22 mouse cellular contexts compared by ENCODE assay signal in the genomic region with DNA sequence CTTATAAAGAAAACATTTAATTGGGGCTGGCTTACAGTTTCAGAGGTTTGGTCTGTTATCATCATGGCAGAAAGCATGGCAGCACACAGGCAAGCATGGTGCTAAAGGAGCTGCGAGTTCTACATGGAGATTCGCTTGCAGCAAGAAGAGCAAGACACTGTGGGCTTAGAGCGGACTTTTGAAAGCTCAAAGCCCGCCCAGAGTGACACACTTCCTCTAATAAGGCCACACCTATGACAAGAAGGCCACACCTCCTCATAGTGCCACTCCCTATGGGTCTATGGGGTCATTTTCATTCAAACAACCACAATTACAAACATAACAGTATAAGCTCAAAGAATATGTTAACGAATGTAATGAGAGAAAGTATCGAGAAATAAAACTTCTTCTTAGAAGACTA.
"Had no signal": no experiment of that assay in that cellular context is flagged by ENCODE, and none has a peak within 500 bp of the region (broad histone marks: within the 10 kb centered on the region; RNA-seq: fewer than 3 reads in every experiment).

No protein-coding gene starts in this region.

- H3K27me3 ChIP-seq: heart, embryonic 13.5 days; heart, embryonic 15.5 days; hindbrain, embryonic 13.5 days; hindbrain, embryonic 15.5 days; kidney, embryonic 15.5 days; limb, embryonic 13.5 days; limb, embryonic 15.5 days; liver, embryonic 12.5 days had no signal

- DNase-seq: gastrocnemius, postnatal 14 days; gastrocnemius, postnatal 36 days; heart, adult 11 months; heart, adult 2 months; heart, postnatal 14 days; heart, postnatal 36 days; kidney, adult 11 months; kidney, adult 2 months; kidney, adult 9 months; kidney, postnatal 25 days; kidney, postnatal 4 days; layer of hippocampus, adult 9-11 months; layer of hippocampus, postnatal 36 days; left cerebral cortex, postnatal 4 days had no signal

- H3K4me3 ChIP-seq: heart, adult 2 months; heart, embryonic 13.5 days; heart, embryonic 15.5 days; hindbrain, embryonic 13.5 days; hindbrain, embryonic 15.5 days; kidney, embryonic 15.5 days; limb, embryonic 13.5 days; limb, embryonic 15.5 days; liver, embryonic 12.5 days had no signal

- H3K36me3 ChIP-seq: heart, embryonic 13.5 days; heart, embryonic 15.5 days; hindbrain, embryonic 13.5 days; hindbrain, embryonic 15.5 days; kidney, embryonic 15.5 days; limb, embryonic 13.5 days; limb, embryonic 15.5 days; liver, embryonic 12.5 days had no signal

- H3K4me1 ChIP-seq: hindbrain, embryonic 13.5 days; hindbrain, embryonic 15.5 days; kidney, embryonic 15.5 days; limb, embryonic 13.5 days; limb, embryonic 15.5 days; liver, embryonic 12.5 days had no signal

- H3K9me3 ChIP-seq: heart, embryonic 15.5 days; hindbrain, embryonic 13.5 days; hindbrain, embryonic 15.5 days; kidney, embryonic 15.5 days; limb, embryonic 13.5 days; limb, embryonic 15.5 days; liver, embryonic 12.5 days had no signal
